Mouse (Mus musculus) adrenal gland, postnatal 25 days (tissue): ENCODE results near the gene Kiz. TPM values are rescaled to one million over a fixed set of nuclear protein-coding genes. Genes with fewer than 3 reads are reported as not detected.

Experiments used
- DNase-seq: peaks from one replicate; pipeline ENCODE4 v3.0.0; 2021; ENCODE audit warnings: mixed read lengths
- total RNA-seq: library from RNA; stranded (reverse); gene quantifications from 2 replicates; pipeline ENCODE4 v1.2.3, GENCODE M21; 2021

Kiz gene
- total RNA-seq, 1 experiment from 2014 or later, result 51.9 TPM

- DNase-seq, result no peak
Observed at GRCm38 (mm10) chr2:146975453-146976028, 119.9 kb downstream of the Kiz start.

DNA sequence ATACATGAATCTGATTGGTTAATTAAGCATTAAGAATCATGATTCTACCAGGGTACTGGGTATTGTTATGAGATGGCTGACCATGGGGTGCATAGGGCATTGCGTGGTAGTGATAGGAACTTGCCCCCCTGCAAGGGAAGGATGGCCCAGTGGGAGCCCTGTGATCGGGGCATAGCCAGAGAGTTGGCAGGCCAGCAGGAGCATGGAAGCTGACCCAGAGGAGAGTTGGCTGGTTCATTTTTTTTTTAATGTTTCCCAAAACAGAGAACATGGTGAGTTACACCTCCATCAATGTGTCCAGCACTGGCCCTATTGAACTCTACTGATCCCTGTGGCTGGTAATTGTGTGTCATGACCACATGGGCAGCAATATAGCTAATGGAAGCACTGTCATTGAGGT is 127.1 kb downstream of the Kiz start:
- no peak for DNase-seq

DNA sequence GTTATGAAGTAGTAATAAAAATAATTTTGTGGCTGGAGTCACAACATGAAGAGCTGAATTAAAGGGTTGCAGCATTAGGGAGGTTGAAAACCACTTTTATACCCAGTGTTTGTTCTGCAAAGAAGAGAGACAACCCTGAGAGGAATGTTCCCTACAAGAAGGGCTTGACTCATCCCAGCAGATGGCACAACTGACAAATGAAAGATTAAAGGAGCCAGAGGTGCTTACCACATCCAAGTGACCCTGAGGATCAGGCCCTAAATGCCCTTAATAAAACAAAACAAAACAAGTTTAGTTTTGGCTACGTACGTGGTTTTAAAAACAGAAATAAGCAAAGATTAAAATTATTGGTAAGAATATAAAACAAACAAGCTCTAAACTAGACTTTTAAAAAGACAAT is 129.2 kb downstream of the Kiz start:
- no peak for DNase-seq

DNA sequence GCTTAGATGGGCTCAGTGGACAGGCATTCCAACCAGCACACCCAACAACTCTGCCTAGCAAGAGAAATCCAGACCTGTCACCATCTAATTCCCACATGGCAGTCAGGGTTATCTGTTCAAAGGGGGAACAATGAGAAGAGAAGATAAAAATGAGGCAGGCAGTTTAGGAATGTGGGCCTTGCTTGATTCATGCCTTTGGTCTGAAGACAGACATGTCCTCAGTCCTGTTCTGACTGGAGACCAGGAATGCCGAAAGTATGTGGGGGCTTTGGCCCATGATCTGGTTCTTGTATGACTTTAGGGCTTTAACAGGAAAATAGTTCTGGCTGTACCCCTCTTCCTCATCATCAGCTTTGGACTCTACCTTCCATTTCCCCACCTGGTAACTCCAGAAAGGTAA is 130.1 kb downstream of the Kiz start:
- DNase-seq, result no peak

DNA sequence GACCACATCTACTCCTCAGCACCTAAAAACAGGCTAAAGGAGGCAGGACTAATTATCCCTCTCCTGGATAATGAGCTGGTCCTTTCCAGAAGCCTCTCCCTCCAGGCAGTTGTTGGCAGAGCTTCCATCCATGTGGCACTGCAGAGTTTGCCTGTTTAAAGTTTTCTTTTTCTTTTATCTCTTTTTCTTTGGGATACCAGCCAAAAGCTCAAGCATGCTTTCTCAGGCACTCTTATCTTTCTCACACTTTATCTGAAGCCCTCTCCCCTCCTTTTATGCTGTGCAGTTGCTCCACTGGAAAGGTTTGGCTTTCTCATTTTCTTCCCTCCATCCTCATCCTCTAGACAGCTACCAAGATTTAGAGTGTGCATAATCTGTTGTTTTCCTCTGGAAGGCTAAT is 130.8 kb downstream of the Kiz start:
- no peak for DNase-seq

DNA sequence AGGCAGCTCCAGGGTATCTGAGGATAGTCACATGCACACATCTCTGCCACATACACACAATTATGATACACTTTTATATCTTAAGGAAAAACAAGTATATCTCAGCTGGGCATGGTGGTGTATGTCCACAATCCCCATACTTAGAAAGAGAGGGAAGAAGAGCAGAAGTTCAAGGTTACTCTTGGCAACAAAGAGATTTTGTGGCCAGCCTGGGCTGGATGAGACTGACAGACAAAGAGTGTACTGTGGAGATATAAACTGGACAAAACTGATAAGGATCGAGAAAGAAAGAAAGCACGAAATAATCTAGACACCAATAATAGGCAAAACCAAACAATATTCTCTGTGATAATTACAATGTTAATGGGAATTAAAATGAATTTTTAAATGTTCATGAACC is 151.6 kb downstream of the Kiz start:
- DNase-seq, result no peak

DNA sequence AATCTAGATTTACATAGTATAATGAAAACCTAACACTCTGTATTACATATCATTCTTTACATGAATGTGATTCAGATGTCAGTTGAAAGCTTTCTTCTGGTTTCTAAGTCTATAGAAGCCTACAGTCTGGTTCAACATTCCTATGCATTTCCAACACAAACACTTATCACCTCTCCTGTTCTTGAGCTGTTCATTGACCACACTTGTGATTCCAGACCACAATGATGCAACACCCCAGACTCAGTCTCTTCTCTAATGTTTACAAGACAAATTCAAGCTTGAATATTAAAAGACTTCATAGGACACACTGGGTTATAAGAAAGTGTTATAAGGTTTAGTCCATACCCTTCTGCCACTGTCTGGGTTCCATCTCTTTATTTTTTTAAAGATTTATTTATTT is 153.4 kb downstream of the Kiz start:
- no peak for DNase-seq

- DNase-seq, result no peak
Observed at GRCm38 (mm10) chr2:147010141-147010540, 154.5 kb downstream of the Kiz start.

- DNase-seq, result no peak
Observed at GRCm38 (mm10) chr2:147010952-147011351, 155.3 kb downstream of the Kiz start.

DNA sequence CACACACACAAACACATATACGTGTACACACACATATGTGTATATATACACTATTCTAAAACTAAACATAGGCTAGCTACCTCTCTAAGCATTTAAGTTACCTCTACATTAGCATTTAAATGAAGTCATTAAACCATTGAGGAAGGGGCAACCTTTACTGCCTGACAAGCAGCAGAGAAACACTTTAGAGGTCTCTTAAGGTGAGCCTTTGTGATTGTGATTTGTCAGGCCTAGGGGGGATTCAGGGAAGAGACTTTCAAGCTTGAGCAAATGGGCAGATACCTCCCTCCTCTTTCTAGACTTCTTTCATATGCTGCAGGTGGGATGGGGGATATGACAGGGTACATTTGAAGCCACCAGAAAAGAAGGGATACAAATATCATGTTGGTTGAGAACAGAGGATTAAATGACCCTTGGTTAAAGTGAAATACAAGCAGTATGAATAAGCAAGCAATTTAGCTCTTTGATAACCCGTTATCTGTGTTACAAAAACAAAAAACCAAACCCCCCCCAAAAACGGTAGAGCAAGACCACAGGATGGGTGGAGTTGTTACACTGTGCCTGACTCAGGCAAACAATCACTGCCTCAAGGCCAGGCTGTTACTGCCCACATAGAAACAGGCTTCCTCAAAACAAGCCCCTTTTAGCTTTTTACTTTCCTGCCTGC is 155.9 kb downstream of the Kiz start:
- peak; percentile 12 for DNase-seq

GRCm38 (mm10) chr2:147012141-147012622 is 156.5 kb downstream of the Kiz start:
- no peak for DNase-seq

DNA sequence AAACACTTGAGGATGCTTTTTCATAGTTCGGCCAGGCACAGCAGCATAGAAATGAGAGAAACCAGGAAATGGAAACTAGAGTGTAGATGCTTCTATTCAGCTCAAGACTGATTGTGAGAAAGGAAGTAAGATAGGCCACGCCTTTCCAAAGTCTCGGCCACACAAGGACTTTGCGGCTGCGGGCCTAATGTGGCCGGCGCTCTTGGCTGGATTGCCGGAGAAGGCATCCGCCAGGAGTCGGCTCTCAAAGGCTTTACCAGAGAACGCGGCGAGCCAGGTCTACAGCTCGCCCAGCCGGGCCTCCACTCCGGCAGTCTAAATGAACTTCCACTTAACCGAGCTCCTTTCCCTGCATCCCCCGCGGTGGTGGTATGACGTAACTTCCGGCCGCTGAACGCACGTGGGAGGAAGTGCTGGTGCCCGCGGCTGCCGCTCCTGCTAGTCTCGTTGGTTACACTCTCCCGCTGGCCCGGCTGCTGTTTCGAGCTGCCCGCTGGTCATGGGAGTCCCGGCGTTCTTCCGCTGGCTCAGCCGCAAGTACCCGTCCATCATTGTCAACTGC is 157.0 kb downstream of the Kiz start, which contains the start of gene Xrn2:
Gene Xrn2 (plus strand): TSS at position 374 of the 562 bp plus-strand sequence.
- DNase-seq, result peak; percentile 94

GRCm38 (mm10) chr2:147013194-147013969 is 157.7 kb downstream of the Kiz start:
- peak; percentile 59 for DNase-seq

DNA sequence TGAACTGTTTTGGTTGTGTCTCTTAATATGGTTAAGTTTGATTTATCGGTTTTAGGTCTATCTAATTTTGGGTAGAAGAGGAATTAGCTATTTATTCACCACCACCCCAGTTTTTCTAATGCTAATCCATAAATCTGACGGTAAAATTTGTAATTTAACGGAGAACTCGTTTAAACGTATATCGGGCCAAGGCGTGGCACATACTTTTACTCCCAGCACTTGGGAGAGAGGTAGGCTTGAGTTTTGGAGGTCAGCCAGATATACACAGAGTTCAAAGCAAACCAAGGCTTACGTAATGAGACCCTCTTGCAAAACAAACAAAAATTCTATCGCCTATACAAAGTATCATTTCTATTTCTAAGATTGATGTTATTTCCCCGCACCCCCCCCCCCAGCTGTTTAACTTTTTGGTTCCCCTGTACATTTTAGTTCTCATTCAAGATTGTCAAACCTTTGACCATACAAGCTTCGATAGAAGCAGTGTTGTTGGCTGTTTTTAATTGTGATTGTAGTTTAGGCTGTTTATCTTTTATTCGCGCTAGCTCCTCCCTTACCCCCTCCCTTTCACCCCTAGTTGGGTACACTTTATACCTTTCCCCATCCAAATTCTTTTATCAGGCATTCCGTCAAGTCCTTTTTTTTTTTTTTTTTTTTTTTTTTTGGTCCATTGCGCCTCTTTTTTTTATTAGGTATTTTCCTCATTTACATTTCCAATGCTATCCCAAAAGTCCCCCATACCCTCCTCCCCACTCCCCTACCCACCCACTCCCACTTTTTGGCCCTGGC is 158.6 kb downstream of the Kiz start:
- DNase-seq, result no peak

Other genes with a start within 250 kb of the Kiz start
- gene Xrn2, start 157.1 kb downstream of the Kiz start, total RNA-seq, result 62.0 and 80.8 TPM in 2 replicates
- gene Nkx2-4, start 229.6 kb downstream of the Kiz start, total RNA-seq, result not detected in 2 replicates